Mouse (Mus musculus) C2C12 (cell line): ENCODE results near the gene Gm3383. TPM values are rescaled to one million over a fixed set of nuclear protein-coding genes. Genes with fewer than 3 reads are reported as not detected.
"Not testable (repeated sequence)": the region's sequence is repeated elsewhere in the genome, so short reads cannot be mapped to it uniquely, and the experiment has no call there.

Experiments
- H3K27me3 ChIP-seq: one replicate; pipeline ENCODE4 v1.6.1; 2011; ENCODE audit not compliant: control insufficient read depth, insufficient read depth, insufficient read length
- H3K36me3 ChIP-seq: one replicate; pipeline ENCODE4 v1.6.1; 2011; ENCODE audit not compliant: control insufficient read depth, insufficient read depth
- H3K4me3 ChIP-seq: one replicate; pipeline ENCODE4 v1.5.1; 2011; ENCODE audit warnings: mild to moderate bottlenecking, control low read depth; ENCODE audit not compliant: poor library complexity, insufficient read depth, severe bottlenecking
- H3K79me2 ChIP-seq: one replicate; pipeline ENCODE4 v1.6.1; 2011; ENCODE audit not compliant: control insufficient read depth, insufficient read depth
- H3K79me3 ChIP-seq: one replicate; pipeline ENCODE4 v1.6.1; 2011; ENCODE audit warnings: low read depth, control low read depth
- H3ac ChIP-seq: one replicate; pipeline ENCODE3; 2011; ENCODE audit warnings: low read depth; ENCODE audit not compliant: control insufficient read depth, insufficient read length
- long read RNA-seq, 2 experiments: library from polyadenylated mRNA; unstranded; transcript quantifications; one replicate each; pipeline ENCODE4 v2.0.0; 2019 to 2020
- polyA plus RNA-seq: library from polyadenylated mRNA; unstranded; fragments of >200 nt; fragmentation: generic; extraction: Trizol; gene quantifications from one replicate; pipeline ENCODE4 v1.2.1, GENCODE M21; 2012; ENCODE audit warnings: missing spikeins

The Gm3383 gene
- polyA plus RNA-seq, result not detected
- long read RNA-seq, experiment 1, result 0 reads
- long read RNA-seq, experiment 2, result 0 reads

- H3K79me3 ChIP-seq, H3K4me3 ChIP-seq, H3ac ChIP-seq, H3K27me3 ChIP-seq, H3K36me3 ChIP-seq, H3K79me2 ChIP-seq: not testable (repeated sequence)
Observed at GRCm38 (mm10) chr14:5807882-5808281, at the start of gene Gm3383. Gene Gm3383 (minus strand): TSS chr14:5807982.

DNA sequence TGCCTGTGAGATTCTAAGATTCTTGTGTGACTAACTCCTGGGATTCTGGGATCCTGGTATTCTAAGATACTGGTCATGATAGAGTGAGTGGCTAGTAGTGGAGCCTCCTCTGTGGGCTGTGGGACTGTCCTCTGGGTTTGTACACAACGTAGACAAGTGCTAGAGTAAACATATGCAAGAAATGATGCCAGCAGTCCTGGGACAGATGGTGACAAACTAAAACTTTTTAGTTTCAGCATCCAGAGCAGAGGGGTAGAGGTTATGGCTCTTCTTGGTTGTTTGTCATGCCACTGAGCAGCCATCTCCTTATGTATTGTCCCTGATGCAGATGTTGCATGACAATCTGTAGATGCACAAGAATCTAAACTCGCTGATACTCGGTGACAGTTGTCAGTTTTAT, 48.1 kb upstream of the Gm3383 start:
- H3K79me2 ChIP-seq, H3K27me3 ChIP-seq, H3K79me3 ChIP-seq, H3ac ChIP-seq, H3K36me3 ChIP-seq, H3K4me3 ChIP-seq: not testable (repeated sequence)

DNA sequence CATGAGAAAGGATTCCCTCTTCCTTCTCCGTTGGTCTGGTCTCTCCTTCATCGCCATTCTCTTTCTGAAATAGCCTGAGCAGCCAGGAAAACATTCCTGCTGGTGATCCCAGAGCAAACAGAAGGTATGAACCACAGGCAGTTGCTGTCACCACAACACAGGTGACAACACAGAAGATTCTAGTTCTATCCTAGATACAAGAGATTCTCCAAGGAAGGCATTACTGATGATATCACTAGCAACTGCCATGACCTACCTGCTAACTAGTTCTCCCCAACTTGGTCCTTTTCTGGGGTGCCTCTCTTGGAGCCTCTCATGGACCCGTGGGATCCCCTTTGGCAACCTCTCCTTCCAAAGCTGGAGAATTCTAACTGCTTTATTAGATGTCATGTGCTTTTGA, 22.4 kb upstream of the Gm3383 start, which contains the start of gene Gm3424:
Gene Gm3424, minus strand, starts transcription at position 101 of the 400 bp plus-strand sequence.
- not testable (repeated sequence) for H3K79me3 ChIP-seq, H3K36me3 ChIP-seq, H3ac ChIP-seq, H3K79me2 ChIP-seq, H3K4me3 ChIP-seq, H3K27me3 ChIP-seq

DNA sequence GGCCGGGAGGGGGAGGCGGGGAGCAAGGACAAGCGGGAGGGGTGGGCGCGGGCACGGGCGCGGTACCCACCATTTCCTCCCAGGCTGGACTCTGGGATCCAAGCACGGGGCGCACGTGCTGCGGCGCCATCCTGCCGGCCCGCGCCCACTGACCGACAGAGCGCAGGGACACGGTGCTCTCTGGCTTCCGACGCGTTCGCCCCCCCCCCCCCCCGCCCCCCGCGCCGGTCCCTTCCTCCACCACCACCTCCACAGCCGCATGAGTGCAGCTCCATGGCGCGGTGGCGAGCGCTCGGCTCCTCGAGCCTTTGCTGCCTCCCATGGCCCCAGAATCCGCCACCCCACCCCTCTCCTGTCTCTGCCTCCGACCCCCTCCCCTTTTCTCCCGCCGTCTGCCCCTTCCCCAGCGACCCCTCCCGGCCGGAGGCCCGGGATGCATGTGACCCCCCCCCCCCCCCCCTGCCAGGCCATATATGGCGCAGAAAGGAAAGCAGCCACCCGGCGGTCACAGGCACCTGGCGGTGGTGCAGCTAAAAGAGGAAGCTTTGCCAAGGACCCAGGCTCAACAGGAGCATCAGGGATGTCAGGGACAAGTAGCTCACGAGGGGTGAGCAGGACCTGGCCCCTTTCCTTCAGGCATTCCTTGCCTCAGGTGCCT, 5.0 kb upstream of the Gm3383 start:
- H3K79me2 ChIP-seq, H3K4me3 ChIP-seq, H3K27me3 ChIP-seq, H3ac ChIP-seq, H3K36me3 ChIP-seq, H3K79me3 ChIP-seq: not testable (repeated sequence)

GRCm38 (mm10) chr14:5741477-5741876, 66.3 kb downstream of the Gm3383 start, which contains the start of gene Gm3373:
Gene Gm3373 (minus strand): TSS chr14:5741577.
- not testable (repeated sequence) for H3K79me3 ChIP-seq, H3K27me3 ChIP-seq, H3K4me3 ChIP-seq, H3K79me2 ChIP-seq, H3ac ChIP-seq, H3K36me3 ChIP-seq

- H3K79me2 ChIP-seq, H3K36me3 ChIP-seq, H3K4me3 ChIP-seq, H3K79me3 ChIP-seq, H3K27me3 ChIP-seq, H3ac ChIP-seq: not testable (repeated sequence)
Observed at GRCm38 (mm10) chr14:5687357-5687756, 120.4 kb downstream of the Gm3383 start, which contains the start of gene Gm9603. Gene Gm9603 (minus strand): TSS chr14:5687457.

DNA sequence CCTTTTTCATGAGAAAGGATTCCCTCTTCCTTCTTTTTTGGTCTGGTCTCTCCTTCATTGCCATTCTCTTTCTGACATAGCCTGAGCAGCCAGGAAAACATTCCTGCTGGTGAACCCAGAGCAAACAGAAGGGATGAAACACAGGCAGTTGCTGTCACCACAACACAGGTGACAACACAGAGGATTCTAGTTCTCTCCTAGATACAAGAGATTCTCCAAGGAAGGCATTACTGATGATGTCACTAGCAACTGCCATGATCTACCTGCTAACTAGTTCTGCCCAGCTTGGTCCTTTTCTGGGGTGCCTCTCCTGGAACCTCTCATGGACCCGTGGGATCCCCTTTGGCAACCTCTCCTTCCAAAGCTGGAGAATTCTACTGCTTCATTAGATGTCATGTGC, 174.9 kb downstream of the Gm3383 start, which contains the start of gene Gm8265:
Gene Gm8265, minus strand, starts transcription at position 101 of the 400 bp plus-strand sequence.
- H3K27me3 ChIP-seq, H3K36me3 ChIP-seq, H3K79me2 ChIP-seq, H3K79me3 ChIP-seq, H3ac ChIP-seq, H3K4me3 ChIP-seq: not testable (repeated sequence)

Other genes with a start within 250 kb of the Gm3383 start
- gene Gm8265, start 175.0 kb downstream of the Gm3383 start, polyA plus RNA-seq, result not detected
- gene Gm9603, start 120.5 kb downstream of the Gm3383 start, polyA plus RNA-seq, result not detected
- not detected for gene Gm3373, start 66.4 kb downstream of the Gm3383 start, polyA plus RNA-seq
- gene Gm3424, start 22.3 kb upstream of the Gm3383 start, polyA plus RNA-seq, result not detected
- gene Gm8237, start 72.4 kb upstream of the Gm3383 start, polyA plus RNA-seq, result not detected
- not detected for gene Gm3248, start 153.8 kb upstream of the Gm3383 start, polyA plus RNA-seq
- gene Gm3453, start 171.2 kb upstream of the Gm3383 start, polyA plus RNA-seq, result not detected